Mouse (Mus musculus): Measurements from ENCODE around the gene Zdhhc21.

Gene Zdhhc21

DNA sequence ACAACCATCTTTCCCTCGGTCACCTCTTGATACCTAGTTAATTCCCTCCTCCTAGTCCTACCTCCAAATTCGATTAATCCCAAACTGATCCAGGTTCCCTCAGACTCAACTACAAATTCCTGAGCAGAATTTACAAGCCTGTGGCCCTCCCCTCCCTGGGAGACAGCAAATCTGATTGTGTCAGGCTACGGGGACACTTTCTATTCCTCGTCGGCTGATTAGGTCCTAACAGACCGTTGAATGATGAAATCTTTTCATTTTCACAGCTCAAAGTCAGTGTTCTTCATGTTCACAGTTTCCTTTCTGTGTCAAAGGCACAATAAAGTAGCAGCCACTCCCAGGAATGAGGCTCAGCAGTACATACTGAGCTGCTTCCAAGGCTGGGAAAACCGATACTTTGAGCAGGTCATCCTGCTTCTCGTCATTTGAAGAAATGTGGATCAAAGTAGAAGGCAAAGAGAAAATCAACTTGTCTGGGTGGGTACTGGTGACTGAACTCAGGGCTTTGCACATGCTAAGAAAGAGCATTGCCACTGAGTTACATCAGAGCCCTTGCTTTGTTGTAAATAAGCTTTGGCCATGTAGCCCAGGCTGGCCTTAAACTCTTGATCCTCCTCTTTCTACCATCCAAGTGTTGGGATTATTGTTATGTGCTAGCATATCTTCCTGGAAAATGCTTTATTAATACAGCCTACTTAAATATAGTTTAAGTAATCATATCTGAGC, 5.4 kb upstream of the Zdhhc21 start:
- DNase-seq (ENCODE audit: low read depth): no peak

DNA sequence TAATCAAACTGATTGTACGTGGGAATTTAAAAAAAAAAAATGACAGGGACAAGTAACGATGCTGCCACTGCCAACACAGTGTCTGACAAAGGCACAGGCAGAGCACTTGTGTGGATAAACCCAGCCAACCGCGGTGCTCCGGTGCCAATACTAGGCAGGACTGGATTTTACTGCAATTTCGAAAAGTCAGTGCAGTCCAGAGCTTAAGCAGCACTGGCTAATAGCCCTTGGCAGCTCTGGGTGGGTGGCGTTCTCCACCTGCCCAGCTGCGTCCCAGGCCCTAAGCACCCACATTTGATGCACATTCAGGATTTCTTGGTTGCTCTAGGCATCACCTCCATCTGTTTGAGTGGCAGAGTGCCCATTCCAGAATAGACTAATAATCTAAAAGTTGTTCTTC, 3.6 kb upstream of the Zdhhc21 start:
- no peak for DNase-seq (ENCODE audit: low read depth)

DNA sequence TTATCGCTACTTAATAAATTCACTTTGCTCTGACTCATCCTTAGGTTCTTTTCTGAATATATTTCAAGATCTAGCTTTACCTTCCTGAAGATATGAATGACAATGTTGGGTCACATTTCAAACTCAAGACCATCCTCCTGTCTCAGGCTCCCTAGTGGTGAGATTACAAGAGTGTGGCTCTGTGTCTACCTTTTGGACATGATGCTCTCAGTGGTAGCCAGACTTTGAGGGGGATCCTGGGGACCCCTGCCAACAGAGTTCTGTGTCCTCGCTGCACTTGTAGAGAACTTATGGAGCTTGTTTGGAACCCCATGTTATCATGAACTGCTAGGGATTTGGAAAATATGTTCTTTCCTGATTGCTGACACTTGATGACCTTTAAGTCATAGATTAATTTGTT, 1.7 kb upstream of the Zdhhc21 start:
- DNase-seq (ENCODE audit: low read depth): no peak

DNA sequence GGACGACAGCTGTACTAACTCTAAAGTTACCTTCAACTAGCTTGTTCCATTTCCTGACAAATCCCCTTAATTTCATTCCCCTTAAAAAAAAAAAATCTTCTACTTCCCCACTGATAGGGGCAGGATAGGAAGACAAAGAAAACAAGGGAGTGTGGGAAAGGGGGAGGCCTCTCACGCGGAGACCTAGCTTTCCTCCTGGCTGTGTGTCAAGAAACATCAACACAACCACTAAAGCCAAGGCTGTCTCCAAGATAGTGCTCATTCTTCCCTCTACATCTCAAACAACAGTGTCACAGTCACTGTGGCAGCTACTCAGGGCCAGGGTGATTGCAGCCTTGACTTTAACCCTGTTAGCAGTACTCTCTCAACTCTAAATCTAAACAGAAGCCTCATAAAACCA, 808 bp upstream of the Zdhhc21 start:
- DNase-seq (ENCODE audit: low read depth): no peak

DNA sequence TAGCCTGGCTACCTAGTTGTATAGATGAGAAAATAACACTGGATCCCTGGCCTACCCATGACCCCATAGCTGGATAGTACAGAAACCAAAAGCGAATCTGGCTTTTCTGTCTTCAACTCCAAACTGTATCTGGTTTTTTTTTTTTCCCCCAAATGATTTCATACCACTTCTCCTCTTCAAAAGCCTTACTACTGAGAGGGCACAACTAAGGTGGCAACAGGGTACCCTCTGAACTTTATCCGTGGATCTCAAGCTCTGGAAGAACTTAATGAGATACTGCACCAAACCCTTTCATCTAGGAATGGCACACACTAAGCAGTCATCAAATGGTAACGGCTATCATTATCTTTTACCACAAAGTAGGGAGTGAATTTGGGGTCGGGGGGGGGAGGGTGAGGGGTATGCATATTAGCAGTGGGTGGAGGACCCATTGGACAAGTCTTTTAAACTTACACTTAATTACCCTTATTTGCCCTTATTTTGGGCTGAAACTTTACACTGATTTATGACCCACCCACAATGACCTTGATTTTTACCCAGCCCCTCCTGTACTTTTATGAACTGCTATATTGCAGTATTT, 1.2 kb downstream of the Zdhhc21 start:
- DNase-seq (ENCODE audit: low read depth): no peak

DNA sequence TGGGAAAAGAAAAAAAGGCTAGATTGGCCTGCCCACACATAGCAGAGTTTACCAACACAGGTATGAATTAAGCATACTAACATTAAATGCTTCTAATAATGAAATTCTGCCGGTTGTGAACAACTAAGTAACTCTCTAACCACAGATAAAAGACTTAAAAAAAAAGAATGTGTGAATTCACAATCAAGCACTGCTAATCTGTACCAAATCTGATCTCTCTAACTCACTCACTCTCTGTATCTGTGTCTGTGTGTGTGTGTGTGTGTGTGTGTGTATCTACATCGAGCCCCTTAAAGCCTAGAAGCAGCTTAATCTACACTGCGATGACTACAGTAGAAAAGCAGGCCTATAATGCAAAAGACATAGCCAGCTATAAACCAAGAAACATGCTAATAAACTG, 2.8 kb downstream of the Zdhhc21 start:
- DNase-seq (ENCODE audit: low read depth): no peak

DNA sequence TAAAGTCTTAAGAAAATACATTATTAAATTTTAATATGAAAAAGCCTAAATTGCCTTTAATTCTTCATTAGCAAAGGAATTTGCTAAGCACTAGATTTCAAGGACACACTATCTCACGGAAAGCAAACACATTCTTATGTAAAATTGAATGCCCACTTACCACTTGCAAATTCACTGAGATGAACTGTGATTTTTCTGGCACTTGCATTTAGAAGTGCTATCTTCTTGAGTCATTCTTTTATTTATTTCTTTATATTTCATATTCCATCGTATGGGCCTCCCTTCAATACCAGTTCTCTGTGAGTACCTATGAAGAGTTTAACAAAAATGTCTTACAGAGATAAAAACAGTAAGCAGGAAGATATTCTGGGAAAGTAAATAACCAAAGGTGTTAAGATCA, 5.9 kb downstream of the Zdhhc21 start:
- DNase-seq (ENCODE audit: low read depth): no peak

DNA sequence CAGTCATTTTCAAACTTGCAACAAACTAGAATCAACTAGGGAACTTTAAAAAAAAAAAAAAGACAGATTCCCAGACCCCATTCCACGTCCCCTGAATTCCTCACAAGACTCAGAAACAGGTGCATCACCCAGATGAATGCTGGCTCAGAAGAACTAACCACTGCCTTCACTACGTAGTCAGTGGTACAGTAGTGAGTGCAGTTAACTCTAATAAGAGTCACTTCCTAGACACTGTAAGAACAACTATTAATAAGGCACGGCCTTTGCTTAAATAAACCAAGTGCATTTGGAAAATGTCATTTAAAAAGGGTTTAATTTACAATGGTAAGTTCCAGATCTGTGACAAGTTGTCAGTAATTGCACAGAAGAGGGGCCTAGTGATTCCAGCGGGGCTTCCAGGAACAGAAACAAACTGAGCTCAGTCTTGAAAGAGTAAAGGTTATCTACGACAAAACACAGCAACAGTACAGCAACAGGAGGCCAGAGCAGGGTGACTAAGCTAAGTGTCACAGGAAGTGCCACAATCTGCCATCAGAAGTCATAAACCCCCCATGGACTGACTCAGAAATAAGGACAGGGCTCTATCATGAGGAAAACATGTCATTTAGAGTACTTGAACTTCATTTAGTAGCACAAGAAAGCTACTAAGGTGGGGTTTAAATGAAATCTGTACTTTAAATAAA, 11.1 kb downstream of the Zdhhc21 start:
- DNase-seq (ENCODE audit: low read depth): no peak

DNA sequence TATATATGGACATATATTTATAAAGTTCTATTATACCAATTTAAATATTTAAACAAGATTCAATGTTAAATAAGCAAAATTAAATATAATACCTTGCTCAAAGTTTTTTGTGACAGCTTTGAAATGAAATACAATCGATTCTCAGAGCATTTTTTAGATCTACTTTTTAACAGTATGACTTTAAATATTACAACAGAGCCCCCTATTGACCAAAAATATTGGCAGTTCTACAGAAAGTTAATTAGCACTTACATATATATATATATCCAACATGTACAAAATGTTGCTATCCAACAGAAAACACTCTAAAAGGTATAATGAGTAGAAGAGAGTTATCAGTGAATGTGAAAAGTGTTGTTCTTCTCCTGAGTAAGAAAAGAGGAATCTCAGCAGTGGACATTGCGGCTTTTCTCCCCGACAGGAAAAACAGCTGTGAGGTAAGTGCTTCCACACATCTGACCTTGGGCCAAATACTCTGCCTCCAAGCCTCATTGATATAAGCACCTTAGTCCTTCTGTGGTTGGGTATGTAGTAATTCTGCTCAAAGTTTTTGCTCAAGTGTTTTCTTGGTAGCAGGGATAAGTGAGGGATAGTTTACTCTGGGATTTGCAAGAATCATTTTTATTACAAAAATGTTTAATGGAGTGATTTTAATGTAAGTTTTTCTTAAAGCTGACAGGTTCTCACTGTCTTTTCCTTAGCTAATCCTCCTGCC, 22.1 kb downstream of the Zdhhc21 start:
- DNase-seq (ENCODE audit: low read depth): peak; percentile 64

DNA sequence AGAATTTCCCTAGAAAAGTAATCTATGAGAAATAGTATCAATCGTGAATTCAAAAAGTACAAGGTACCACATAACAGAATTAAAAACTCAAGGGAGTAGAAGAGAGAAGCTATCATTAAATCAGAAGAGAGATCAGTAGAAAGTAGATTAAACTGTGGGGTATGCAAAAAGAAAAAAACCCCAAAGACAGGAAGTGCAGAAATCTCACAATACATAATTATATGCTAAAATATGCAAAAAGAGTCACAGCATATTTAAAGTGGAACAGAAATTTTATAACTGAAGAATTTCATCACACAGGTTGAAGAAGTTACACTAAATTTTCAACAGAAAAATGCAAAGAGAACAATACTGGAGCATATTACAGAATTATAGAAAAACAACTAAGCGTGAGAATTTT, 28.6 kb downstream of the Zdhhc21 start:
- no peak for DNase-seq (ENCODE audit: low read depth)

DNA sequence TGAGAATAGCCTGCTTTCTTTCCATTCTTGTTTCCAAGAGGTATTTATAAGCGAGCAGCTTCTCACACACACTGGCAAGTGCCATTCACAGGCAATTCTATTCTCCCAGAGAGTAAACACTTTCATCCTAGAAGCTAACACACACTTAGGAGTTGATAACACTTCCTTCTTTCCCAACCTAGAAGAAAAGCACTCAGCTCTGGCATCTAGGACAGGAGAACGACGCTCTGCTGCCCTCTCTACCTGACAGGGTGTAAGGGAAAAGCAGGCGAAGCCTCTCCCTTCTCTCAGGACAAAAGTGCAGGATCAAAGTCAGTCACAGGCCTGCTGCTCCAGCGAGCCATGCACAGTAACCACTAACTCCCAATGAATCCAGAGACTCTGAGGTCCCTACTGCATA, 30.3 kb downstream of the Zdhhc21 start:
- no peak for DNase-seq (ENCODE audit: low read depth)

DNA sequence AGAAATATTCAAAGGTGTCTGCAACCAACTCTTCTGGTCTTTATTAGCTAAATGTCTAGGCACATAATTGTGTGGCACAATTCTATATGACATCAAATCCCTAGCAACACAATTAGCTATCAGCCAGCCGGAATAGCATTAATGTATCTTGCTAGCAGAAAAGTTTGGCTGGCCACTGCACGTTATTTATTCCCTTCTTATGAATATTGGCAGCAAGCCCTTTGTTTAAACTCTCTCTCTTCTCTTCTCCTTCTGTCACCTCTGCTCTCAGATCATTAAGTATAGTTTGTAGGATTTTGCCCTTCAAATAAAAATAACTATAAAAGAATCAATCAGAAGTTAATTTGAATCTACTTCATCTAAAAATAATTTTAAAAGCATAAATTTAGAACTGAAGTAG, 32.8 kb downstream of the Zdhhc21 start:
- DNase-seq (ENCODE audit: low read depth): no peak

DNA sequence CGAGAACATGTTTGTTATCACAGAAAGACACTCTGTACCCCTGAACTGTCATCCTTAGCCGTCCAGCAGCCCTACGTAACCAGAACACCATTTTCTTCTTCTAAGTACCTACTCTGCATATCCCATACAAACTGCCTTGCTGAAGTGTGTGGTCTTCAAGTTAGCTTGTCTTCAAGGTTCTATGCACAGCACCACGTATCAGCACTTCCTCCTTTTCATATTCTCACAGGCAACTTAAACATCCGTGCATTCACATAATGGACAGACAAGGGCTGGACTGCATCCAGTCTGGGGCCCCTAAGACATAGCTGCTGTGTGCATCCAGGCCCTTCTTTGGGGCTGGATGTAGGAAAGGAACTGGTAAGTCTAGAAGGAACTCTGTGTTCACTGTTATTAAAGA, 41.9 kb downstream of the Zdhhc21 start:
- DNase-seq (ENCODE audit: low read depth): no peak

DNA sequence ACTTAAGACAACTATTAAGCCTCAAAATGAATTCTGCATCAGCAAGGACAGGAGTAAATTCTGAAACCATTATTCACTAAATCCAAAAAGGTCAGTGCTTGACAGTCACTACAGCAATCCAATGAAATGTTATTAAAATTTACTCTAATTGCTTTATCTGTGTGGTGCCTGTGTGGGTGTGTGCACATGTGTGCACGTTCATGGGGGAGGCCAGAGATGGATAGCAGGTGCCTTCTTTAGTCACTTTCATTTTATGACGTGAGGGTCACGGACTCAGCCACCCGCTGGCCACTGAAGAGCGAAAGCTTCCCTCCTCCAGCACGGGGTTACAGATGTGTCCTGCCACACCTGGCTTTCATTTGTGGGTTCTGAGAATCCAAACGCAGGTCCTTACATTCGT, 43.4 kb downstream of the Zdhhc21 start:
- DNase-seq (ENCODE audit: low read depth): no peak

DNA sequence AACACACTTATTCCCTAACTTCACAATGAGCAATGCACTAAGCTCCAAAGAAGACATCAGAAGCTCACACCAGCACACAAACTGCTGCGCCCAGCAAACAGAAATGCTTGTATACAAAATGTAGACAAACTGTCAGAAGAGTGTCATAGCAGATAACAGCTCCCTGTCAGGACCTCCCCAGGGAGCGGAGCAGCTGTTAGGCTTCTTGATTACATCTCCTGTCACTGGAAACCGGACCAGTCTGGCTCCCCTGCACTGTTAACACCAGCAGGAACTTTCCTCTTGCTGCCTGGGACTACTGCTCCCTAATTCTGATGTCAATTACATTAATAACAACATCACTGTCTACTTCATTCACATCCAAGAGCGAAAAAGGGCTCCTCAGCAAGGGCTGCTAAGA, 44.5 kb downstream of the Zdhhc21 start:
- no peak for DNase-seq (ENCODE audit: low read depth)

DNA sequence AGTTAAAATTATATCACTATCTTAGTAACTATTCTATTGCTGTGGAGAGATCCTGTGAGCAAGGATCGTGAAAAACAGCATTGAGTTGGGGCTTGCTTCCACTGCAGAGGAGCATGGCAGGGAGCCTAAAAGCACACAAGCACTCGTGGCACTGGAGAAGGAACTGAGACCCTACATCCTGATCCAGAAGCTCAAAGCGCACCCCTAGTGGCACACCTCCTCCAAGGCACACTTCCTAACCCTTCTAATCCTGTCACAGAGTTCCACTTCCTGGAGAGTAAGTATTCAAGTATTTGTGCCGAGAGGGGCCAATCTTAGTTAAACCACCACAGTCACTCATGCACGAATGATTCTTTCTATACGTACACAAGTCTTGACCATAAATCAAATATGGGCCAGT, 46.4 kb downstream of the Zdhhc21 start:
- DNase-seq (ENCODE audit: low read depth): no peak

DNA sequence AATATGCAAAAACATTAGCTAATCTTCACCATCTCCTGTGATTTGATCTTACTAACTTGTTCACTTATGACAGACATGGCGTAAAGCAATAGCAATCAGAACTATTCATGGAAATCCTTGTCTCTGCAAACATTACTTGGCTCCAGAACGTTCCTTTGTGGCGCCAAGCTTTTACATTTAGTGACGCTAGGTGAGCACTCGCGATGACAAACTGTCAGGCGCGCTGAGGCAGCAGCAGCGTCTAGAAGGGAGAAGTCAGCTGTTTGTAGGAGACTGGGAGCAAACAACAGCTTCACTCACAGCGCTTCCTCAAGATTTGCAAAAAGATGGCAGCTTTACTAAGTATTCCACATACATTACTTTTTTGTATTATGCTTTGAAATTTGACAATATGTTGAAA, 51.9 kb downstream of the Zdhhc21 start:
- DNase-seq (ENCODE audit: low read depth): no peak

DNA sequence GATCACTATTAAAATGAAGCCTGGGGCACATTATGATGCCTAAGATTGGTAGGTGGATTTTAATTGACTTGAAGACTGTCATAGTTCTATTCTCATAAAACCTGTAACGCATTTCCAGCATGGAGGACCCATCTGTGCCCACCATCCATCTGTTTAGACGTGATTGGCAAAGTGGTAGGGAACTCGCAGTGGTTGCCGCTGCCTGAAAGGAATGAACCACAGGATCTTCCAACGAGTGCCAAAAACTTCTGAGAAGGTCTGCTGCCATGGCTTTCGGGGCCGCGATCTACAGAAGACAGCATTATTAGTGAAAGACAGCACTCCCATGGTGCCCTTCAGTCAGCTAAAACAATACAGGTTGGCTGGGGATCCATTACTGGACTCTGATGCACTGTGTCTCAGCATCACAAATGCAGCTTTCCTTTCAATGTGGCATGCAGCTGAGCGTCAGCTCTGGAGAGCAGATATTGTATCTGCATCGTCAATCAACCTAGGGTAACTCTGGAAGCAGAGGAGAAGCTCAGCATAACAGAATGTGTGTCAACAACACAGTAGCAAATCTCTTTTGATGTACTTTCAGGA, 53.5 kb downstream of the Zdhhc21 start:
- no peak for DNase-seq (ENCODE audit: low read depth)

DNA sequence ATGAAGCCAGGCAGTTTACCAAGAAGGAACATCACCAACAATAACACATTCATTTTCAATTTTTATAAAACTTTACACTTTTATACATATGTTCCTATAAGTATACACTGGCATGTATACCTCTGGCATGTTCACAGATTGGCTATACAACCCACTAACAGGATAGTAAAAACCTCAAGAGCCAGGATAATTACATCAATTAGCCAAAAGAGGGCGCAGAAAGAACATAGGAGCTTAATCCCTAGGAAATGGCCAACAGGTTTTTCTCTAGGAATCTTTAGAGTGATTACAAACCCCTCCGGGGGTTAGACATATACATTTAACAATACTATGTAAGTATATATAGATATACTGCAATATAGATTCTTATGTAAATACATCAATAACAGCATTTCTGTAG, 55.7 kb downstream of the Zdhhc21 start:
- peak; percentile 70 for DNase-seq (ENCODE audit: low read depth)

DNA sequence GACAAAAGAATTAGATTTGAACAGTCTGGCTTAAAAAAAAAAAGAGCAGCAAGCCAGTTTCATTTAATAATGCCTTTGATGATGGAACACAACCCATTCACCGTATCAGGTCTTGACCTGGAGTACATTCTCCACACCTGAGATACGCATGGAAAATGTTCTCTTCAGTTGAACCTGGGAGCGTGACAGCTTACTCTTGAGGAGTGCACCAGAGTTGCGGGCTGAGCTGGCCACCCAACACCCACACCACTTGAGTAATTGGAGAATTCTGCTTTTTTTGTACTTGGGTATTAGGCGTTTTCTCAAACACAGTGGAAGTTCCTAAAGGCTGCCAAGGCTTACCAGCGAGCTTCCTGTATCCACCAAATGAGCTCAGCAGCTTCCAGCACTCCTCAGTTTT, 66.2 kb downstream of the Zdhhc21 start:
- no peak for DNase-seq (ENCODE audit: low read depth)

DNA sequence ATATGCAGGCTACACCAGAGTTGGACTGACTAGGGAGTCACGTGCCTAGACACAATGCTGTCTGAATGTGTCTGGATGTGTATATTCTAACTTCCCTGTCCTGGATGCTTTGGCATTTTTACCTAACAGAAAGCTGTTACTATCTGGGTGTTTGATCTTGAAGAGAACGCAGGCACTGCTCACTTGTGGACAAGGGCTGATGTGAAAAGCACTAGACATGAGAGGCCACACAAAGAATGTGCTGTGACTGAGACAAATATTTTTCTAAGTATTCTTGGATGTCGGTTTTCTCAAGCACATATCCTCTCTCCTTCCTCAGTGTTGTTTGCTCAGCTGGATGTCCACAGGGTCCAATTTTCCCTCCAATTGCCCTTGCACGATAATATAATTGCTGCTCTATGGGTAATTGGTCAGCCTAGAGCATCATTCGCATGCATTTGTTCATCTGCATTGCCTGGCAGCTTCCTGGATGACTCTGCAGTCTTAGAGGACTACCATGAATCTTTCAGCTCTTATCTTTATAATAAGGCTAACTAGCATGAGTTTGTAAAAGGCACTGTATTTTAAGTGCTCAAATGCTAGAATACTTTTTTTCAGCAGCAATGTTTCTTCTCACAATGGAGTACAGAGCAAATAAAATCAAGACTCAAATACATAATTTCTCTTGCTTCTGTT, 66.7 kb downstream of the Zdhhc21 start:
- DNase-seq (ENCODE audit: low read depth): no peak
